Mouse (Mus musculus) urinary bladder, adult 2 months (tissue): ENCODE measurements at regions not wholly inside any gene's neighbourhood (a gene's known extent, or its start where the extent isn't known, plus 50 kb on each side); places are given as distances from the start of the nearest gene placed in this dataset.

Experiments used
- DNase-seq: peaks from one replicate; pipeline ENCODE4 v3.0.0; 2022; ENCODE audit warnings: low spot score

DNA sequence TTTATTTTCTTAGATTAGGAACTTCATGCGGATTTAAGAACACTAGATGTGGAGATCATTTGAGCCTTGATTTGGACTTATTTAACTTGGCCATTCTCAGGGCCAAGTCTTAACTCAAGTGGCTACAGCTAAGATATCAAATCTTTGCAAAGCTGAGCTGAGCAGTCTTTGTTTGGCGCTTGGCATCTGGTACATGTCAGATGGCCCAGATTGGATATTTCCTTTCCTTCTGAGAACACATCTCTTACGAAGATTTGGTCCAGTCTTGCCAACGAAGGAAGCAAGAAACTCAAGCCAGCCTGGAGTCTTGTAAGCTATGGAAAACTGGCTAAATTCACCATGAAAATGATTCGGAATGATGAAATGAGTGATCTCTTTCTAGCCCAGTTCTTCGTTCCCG is 59.1 kb upstream of the Cdc42ep3 start:
- DNase-seq: no peak

DNA sequence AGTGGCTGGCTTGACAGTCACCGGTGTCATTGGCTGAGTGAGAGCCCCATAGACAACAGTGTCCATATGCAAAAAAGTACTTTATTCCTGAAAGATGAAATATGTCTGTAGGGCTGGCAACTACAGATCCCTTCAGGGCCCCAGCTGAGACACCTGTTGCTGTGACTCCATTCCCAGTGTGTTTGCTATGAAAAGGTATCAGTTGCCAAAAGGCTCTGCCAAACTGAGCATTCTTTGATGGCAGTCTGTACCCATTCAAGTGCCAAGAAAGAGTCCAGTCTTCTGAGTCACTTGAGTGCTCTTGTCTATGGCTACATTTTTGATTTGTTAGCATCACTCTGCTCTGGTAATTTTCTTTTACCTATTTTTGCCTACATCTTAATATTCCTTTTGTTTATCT is 63.1 kb upstream of the Cdc42ep3 start:
- no peak for DNase-seq

DNA sequence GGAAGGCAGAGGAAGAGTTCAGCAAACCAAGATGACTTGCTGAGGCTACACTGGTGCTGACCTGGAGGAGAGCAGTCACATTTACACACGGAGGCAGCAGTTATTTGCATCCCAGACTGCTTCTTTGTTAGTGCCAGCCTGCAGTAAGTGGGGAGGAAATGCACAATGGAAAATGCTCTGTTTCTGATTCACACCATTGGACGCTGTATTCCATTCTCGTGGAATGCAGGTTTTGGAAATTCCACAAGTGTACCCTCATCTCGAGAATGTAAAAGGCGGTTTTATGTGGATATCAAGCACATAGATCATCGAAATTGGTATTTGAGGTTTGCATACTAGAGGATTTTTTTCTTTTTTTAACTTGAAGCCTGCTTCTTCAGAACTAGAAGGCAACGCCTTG is 66.7 kb upstream of the Cdc42ep3 start:
- no peak for DNase-seq

DNA sequence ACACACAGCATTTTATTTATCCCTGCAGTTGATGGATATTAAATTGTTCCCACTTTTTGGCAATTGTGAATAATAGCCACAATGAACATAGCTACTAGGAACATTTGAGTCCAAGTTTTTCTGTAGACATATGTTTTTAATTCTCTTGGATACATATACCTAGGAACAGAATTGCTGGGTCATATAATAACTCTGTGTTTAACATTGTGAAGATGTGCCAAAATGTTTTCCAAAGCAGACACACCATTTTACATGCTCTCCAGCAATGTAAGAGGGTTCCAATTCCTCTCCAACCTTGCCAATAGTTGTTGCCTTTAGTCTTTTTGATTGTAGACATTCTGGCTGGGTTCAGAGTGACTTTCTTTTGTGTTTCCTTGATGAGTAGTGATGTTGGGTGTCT is 84.3 kb upstream of the Cdc42ep3 start:
- no peak for DNase-seq

DNA sequence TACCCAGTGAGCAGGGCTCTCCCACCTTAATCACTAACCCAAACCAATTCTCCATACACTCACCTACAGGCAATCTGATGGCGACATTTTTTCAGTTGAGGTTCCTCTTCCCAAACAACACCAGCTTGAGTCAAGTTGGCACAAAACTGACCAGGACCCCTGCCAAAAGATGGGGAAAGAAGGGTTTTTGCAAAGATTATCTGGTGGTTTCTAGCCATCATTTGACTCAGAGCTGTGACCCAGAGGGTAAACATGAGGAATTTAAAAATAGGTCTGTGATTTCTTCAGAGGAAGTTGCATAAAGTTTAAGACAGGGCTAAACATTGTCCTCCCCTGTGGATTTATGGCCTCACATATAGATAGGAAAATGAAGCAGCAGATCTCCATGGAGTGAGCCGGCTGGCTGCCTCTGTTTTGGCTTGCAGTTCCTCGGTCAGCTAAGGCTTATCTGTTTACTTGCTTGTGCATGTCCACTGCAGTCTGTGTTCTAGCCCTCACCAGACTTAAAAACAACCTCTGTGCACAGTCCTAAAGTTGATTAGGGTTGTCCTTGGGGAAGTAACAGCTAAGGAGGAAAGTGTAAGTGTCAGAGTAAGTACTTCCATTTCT is 87.7 kb upstream of the Cdc42ep3 start:
- DNase-seq: no peak

DNA sequence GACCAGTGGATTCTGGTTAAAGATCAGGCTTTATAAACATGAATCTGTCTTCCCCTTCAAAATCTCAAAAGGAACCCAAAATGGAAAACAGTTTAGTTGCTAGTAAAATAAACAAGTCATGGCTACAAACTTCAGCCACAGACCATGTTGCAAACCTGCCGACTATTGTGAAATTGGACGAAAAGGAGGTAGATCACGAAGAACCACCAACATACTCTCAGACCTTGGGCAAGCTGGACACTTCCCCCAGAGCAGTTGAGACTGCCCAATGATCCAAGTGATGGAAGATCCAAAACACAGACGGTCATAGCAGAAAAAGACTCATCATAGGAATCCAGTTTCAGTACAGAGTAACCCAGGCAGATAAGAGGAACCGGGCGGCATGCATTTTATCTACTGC is 92.3 kb upstream of the Cdc42ep3 start:
- DNase-seq: no peak

DNA sequence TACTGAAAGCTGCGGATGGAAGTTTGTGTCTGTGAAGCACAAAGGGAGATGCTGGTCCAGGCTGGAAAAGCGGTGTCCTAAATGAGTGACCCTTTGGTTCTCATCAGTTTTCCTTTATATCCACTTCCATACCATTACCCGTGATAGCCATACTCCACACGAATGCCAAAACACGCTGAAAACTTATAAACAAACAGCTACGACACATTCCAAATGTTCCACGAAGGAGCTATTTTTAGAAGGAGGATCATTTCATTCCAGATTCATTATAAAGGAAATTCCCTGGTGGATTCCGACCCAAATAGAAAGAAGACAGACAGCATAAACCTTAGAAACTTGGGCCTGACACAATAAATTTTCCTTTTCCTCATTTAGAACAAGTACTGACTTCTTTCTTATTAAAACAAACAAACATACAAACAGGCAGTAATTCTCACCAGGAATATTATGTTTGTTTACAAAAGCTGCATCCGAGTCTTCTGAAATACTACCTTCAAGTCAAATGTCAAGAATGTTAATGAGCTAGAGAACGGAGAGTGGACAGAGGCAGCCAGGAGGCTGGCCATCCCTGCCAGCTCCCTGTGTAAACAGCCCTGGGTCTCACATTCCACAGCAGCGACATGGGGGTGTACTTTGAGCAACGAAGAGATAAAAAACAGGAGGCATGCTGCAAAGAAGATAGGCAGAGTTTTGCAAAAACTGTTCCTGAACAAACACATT is 96.4 kb upstream of the Cdc42ep3 start:
- no peak for DNase-seq

DNA sequence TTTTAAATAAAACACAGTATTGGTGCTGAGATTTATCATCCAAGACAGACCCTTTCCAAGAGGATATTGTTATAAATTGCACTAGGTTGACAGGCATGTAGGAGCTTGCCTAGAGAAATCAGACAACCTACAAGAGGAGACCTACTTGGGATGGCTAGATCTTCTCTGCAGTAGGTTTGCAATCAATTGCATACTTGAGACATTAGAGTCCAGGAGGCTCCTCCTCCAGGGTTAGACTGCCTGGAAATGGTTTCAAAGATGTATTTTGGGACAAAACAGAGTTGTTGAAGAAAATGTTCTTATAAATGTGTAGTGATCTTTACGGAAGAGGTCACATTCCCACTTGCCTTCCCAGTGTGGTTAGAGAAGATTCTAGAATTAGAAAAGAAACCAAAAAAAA is 98.9 kb upstream of the Cdc42ep3 start:
- DNase-seq: no peak

DNA sequence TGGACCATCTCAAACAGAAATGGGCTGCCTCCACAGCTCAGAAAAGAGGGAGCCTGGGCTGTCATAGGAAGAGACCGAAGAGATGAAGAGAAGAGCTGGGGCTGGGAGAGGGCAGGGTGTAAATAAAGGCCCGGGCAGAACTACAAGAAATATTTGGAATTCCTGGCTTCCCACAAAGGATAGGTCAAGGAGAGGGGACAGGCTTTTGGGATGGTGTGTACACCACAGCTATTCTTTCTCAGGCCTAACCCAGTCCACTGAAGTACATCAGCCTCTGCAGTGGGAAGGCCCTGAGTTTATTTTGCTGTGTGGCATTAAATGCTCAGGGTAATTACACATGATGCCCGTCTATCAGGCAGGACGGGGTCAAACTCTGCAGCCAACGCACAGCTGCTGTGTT is 99.6 kb upstream of the Cdc42ep3 start:
- no peak for DNase-seq

DNA sequence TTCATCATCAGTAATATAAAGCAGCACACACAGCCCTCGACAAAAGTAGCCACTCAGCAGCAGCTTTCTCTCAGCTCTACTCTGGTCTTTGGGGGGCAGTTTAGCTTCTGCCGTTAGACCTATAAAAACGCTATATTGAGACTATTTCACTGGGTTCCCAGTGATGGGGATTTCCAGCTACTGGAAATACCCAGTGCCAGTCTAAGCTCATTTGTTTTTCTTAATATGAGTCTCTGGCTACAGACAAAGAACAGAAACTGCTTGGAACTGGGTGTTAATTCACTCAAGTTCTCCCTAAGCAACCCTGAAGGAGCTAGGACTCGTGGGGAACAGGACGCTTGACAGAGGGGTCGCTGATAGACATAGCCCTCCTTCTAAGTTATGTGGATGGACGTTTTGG is 100.3 kb upstream of the Cdc42ep3 start:
- no peak for DNase-seq

DNA sequence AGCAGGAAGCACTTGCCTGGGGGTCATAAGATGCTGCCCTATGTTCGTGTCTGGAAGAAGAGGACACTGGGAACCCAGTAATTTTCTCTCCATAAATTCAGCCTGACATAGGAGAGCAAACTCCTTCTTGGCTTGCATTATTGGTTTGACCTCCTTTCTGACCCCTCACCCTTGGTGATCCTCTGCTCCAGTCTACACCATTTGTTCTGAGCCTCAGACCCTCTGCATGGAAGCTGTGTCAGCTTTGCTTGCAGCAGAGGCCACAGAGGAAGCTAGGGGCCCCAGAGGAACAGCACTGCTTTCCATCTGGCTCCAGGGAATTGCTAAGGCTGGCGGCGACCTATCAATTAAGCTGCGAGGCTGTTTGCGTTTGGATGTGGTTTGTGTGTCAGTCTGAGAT is 102.7 kb upstream of the Cdc42ep3 start:
- no peak for DNase-seq

DNA sequence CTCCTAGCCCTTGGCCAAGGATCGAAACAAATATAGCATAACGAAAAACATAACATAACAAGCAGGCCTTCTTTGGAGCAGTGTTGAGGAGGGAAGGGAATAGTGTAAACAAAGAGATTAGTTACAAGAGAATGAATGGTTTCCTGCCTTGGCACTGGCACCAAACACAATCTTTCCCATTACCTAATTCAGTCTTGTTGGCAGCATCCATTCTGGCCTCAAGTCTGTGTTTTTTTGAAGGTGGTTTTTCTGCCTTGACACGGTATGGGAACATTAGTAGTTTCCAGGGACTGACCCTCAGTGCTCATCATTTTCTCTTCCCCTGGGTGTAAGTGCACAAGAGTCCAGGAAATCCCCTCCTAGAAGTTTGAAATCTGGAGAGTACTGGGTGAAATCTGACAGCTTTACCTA is 106.8 kb upstream of the Cdc42ep3 start:
- no peak for DNase-seq

DNA sequence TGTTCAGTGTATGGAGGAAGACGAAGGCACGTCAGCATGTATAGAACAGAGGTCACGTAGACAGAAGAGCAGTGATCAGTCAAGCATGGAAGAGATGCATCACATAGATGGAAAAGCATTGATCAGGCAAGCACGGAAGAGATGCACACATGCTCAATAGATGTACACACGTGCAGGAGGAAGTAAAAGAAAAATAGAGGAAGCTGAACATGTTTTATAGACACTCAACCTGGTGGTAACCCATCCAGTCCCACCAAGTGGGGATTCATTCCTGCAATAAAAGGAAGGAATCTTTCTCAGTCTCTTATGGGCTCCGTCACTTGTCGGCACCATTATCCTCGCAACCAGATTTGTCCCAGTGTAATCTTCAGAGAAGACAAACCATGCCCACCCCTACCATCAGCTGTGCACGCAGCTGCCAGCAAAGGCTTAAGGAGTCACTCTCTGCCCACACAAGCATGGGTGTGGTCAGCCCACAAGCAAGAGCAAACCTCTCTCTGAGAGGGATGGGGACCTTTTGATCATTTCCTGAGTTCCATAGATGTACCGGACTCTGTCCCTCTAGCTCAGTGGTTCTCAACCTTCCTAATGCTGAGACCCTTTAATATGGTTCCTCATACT is 108.3 kb upstream of the Cdc42ep3 start:
- no peak for DNase-seq

DNA sequence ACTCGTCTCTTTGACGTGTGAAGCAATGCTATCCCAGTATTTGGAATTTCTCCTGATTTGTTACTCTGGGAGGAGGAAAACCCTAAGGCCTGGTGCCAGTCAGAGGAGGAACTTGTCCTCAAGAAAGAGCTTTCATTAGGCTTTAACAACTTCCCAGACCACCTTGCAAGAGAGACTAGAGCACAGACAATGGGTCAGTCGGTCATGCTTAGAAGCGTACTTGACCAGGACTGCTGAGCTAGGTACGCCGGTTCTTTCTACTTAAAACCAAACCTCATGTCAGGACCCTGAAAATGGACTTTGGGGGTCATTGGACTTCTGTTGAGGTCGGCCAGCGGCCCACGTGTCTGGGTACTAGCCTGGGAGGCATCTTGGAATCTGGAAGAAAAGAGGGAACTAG is 110.8 kb upstream of the Cdc42ep3 start:
- no peak for DNase-seq

DNA sequence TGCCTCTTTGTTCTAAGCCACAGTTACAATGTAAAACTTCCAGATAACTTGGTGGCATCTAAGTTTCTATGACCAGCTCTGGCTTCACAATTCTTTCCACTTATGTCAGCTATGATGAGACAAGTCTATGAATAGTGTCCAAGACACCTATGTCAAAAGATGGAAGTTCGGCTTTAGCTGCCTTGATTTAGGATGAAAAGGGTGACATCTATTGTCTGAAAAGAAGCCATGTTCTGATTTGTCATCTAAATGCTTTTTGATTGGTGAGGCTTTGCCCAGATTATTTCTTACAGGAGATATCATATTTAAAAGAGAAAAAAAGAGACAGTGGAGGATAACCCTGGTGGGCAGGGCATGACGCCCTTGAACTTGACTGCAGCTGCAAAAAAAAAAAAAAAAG is 116.7 kb upstream of the Cdc42ep3 start:
- DNase-seq: no peak

DNA sequence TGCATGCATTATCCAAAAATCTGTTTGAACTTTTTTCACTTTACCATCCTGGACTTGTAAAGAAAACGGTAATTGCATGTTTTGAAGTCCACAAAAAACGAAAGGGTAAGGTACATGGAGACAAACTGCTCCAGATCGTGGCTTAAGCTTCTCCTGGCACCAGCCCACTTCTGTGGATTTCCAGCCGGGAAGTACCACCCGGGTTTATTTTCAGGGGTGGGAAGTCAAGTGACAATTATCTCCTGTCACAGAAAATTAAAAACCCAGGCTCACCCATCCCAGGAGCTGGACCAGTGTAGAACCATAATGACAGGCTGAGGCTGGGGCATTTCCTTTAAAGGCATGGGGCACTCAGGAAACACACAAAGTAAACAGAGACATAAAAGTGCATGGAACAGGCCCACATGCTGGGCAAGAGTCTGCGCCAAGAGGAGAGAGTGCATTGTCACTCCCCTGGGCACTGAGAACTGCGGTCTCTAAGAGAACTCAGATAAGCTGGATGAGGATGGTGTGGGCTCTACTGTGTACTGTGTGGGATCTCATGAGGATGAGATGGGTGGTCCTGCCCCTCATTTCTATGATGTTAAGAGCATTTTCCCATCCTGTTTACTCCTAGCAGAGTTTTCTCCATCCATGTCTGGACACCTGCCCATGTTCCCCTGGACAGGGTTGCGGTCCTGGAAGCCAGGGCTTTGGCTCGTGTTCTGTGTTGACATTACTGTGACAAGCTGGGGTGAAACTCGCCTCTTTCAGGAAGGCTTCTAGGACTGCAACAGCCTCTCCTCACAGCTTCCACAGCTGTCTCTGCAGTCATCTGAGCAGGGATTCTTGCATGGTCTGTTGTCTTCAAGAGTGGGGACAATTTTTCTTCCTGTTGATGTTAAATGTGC is 117.5 kb upstream of the Cdc42ep3 start:
- DNase-seq: no peak

DNA sequence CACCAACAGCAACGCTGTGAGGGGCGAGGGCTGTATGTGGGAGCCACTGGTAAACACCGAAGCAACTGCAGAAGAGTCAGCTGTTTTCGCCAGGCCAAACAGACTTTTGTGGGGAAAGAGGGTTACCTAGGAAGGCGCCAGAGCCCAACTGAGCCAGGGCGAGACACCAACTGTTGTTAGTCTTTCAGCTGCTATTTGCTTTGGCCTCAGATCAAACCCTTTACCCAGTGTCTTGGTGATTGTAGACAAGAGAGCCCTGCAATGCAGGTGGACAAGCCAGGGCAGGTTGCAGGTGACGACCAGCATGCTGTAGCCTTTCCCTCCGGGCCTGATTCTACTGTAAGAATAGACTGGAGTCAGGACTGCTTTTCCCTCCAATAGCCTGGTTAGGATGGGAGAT is 121.8 kb upstream of the Cdc42ep3 start:
- peak; percentile 41 for DNase-seq

DNA sequence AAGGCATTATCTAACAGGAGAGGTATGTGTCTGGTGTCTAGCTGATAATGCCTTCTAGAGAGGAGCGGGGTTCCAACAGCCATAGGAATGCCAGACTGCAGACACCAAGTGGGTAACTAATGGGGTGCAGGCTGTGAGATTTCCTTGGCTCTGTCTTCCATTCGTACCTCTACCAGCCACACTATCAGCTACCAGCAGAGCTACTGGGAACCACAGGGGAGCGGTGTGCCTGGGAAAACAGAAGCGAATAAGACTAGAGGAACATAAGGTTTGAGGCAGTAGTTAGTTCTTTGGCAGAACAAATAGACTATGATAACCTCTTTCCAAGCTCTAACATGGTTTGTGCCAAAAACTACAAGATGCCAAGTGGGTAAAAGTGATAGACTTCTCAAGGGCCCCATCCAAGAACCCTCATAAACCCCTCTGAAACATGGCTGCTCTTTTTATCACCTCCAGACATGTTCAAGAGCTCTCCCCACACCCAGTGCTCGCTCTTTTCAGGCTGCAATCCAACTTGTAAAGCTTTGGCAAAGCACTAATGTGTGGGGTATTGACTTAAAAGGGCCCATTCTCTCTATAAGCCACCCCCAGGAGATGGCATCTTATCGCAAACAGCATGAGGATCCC is 126.3 kb upstream of the Cdc42ep3 start:
- DNase-seq: no peak

DNA sequence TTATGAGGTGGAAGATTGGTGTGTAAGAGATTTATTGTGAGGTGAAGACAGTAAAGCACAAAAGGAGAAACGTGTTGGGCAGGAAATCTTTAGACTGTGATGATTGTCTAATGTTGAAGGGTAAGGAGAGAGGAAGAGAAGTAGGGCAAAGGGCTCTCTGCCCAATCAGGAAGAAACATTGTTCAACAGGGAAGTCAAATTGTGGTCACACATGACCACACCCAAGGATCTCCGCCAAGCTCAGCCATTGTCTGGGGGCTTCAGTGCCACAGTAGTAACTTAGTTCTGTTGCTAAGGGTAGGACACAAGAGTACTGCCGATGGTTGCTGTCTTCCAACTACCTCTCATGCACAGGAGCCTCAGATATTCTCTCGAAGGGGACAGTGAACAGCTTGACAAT is 127.0 kb upstream of the Cdc42ep3 start:
- DNase-seq: no peak

DNA sequence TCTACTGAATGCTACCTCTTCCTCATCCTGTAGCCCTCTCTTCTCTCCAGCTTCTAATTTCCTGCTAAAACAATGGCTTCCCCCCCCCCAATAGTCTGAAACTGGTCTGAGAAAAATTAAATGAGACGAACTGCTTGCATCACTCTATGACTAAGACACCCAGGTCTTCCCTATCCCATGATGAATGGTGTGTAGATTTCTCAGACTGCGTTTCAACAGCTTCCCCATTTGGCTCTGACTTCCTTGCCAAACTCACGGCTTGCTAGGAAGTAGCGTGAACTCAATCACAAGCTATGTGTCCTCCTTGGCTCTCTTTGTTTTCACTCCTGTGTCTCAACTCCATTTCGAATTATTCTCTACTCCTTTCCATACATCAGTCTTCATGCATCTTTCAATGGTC is 126.4 kb upstream of the Rmdn2 start:
- no peak for DNase-seq

DNA sequence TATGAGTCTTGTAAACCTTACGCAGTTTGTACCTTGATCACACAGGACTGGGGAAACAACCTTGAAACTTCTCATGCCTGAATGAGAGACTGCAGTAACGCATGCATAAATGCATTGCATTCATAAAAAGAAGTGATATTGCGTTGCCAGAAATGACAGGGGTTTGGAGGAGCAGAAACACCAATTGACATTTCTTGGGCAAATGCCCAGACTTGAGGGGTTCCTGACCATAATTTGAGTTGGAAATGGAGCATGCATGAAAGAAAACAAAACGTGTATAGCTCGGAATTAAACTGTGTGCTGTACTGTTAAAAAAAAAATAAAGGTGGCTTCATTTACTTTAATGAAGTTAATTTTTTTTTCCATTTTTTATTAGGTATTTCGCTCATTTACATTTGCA is 122.4 kb upstream of the Rmdn2 start:
- no peak for DNase-seq

DNA sequence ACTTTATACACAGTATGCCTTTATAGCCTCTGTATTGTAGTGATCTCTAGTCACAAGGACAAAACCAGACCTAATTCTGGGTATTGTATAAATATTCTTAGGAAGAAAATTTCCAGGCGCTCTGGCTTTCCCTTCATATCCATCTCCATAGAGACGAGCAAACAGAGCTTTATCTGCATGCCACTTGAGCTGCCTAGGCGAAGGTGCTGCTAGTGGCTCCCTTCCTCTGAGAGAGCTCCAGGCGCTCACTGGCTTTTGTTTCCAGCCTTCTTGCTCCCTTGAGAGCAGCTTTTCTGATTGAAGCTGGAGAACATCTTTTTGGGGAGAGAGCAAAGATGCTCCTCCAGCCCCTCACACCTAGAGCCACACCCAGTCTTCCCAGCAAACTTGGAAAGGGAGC is 114.0 kb upstream of the Rmdn2 start:
- DNase-seq: no peak
